Mouse (Mus musculus) T-cell, adult 2 months (primary cell): ENCODE measurements around the gene Gal.

Source experiments
- DNase-seq: peaks from one replicate; pipeline ENCODE4 v3.0.0; 2022; ENCODE audit warnings: low spot score

The Gal gene

GRCm38 (mm10) chr19:3419251-3419650, 4.9 kb upstream of the Gal start:
- no peak for DNase-seq

DNA sequence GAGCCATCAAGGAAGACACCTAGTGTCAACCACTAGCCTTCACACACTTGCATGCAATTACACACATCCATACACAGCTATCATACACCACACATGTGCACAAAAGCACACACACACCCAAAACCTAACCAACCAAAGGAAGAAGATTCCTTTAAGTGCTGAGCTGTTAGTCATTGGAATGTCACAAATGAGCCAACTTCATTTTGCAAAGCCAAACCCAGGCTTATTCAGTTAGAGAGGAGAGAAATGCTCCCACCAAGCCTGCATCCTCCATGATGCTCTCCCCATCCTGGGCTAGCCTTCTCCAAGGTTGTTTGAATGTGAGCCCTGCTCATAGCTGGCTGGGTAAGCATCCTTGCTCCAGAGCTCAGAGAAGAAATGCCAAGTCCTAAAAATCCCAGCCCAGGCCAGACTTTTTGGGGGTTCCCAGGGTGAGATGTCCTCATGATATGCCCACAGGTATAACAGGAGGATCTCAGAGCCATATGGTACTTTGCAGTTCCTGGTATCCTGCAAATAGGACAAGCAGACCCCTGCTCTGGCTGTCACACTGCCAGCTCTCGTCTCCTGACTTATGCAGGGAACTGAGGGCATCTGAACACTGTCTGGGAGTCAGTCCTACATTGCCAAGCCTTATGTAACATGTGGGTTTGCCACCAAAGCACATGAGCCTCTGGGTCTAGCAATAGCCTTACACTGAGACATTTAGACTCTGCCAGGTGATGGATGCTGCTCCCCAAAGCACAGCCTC, 8.6 kb downstream of the Gal start:
- no peak for DNase-seq

GRCm38 (mm10) chr19:3404030-3404429, 10.3 kb downstream of the Gal start:
- no peak for DNase-seq

GRCm38 (mm10) chr19:3402390-3402789, 12.0 kb downstream of the Gal start:
- no peak for DNase-seq

- no peak for DNase-seq
Observed at GRCm38 (mm10) chr19:3401943-3402342, 12.4 kb downstream of the Gal start.

- no peak for DNase-seq
Observed at GRCm38 (mm10) chr19:3401504-3401903, 12.8 kb downstream of the Gal start.

DNA sequence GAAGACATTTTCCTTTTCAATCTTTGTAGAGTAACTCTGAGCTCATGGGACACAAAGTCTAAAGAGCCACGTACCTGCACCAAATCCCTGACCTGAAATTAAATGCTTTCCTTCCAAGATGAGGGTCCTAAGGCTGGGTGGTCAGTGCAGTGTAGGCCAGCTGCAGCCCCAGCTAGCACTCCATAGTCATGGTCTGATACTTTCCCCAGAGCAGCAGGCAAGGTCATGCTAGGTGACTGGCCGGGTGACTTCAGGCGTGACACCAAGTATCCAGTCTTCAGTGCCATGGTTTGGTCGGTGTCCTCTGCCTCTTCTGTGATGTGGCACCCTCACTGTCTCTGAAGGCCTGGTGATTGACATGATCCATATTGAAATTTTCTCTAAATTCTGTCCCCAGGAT, 14.3 kb downstream of the Gal start:
- no peak for DNase-seq

GRCm38 (mm10) chr19:3394216-3394615, 20.1 kb downstream of the Gal start:
- DNase-seq, result no peak

DNA sequence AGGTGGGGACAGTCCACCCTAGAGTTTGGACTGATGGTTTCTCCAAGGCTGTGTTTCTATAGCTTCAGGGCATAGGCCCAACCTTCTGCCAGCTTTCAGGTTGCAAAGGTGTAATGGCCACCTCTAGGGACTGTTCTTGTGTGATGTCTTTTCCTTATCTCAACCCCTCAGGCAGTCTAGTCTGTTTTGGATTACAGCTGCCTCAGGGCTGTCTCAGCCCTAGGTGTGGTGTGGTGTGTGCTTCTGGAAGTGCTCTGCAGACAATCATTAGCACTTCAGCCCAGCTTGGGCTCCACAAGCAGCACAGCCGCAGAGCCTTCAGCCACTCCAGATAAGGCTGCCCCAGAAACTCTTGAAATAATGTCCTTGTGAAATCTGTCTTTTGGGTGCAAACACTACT, 22.0 kb downstream of the Gal start:
- no peak for DNase-seq

GRCm38 (mm10) chr19:3389089-3389488, 25.3 kb downstream of the Gal start:
- DNase-seq, result peak; percentile 92

- peak; percentile 85 for DNase-seq
Observed at GRCm38 (mm10) chr19:3388629-3389057, 25.7 kb downstream of the Gal start, which contains the start of gene Tesmin. Gene Tesmin (plus strand): TSS chr19:3388857.

- DNase-seq, result no peak
Observed at GRCm38 (mm10) chr19:3388061-3388460, 26.3 kb downstream of the Gal start.

DNA sequence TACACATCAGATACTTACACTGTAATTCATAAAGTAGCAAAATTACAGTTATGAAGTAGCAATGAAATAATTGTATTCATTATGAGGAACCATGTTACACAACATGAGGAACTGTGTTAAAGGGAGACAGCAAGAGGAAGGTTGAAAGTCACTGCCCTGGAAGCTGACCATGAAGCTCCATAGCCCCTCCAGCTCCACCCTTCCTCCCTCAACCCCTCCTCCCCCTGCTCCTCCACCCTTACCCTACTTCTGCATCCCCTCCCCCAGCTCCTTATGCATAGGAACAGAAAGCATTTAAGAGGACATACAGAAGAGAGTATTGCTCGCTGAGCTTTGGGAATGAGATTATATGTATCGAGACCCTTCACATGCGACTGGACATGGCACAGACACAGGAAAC, 35.7 kb downstream of the Gal start:
- no peak for DNase-seq

GRCm38 (mm10) chr19:3376966-3377715, 37.2 kb downstream of the Gal start:
- DNase-seq, result no peak

- no peak for DNase-seq
Observed at GRCm38 (mm10) chr19:3375945-3376495, 38.3 kb downstream of the Gal start.

DNA sequence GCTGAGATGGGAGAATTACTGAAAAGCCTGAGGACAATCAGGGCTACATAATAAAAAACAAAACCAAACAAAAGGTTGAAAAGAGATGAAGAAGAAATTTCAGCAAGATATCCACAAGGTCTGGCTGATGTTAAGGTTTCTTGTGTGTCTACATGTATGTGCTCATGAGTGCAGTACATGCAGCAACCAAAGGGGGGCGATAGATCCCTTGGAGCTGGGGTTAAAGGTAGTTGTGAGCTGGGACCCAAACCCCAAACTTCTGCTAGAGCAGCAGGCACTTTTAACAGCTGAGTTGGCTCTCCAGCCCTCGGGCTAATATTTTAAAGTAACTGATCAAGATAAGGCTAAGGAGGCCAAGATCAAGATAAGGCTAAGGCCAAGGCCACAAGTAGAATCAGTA, 40.3 kb downstream of the Gal start:
- DNase-seq, result peak; percentile 12

GRCm38 (mm10) chr19:3373380-3373779, 41.0 kb downstream of the Gal start:
- no peak for DNase-seq

DNA sequence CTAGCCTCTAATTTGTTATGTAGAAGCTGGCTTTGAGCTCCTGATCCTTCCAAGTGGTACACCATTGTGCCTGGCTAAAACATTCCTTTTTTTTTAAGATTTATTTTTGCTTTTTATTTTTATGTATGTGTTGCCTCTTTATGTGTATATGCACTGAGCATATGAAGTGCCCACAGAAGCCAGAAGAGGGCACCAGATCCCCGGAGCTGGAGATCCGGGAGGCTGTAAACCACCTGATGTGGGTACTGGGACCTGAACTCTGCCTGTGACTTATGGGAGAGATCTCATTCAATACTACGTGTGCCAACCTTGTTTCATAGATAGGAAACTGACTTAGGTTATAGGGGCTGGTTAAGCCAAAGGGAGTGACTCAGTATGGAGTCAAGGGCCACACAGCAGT, 46.1 kb downstream of the Gal start:
- no peak for DNase-seq

GRCm38 (mm10) chr19:3365089-3365488, 49.3 kb downstream of the Gal start:
- no peak for DNase-seq

GRCm38 (mm10) chr19:3363510-3363909, 50.8 kb downstream of the Gal start:
- no peak for DNase-seq
